Mouse (Mus musculus) stomach, embryonic 14.5 days (tissue): ENCODE measurements around the gene Pabpc5. TPM values are rescaled to one million over a fixed set of nuclear protein-coding genes. Genes with fewer than 3 reads are reported as not detected.

ENCODE experiments used
- ATAC-seq: fragments of 200-750 bp; cut with Nextera tagmentation; 2 replicates; pipeline ENCODE4 v1.8.0; 2017; ENCODE audit warnings: low read depth, moderate TSS enrichment; ENCODE audit not compliant: insufficient number of reproducible peaks, insufficient read depth, low FRiP score
- H3K27ac ChIP-seq: fragments of 300-500 bp; sonication (generic); 2 replicates; pipeline ENCODE4 v1.5.1; 2014; ENCODE audit warnings: mild to moderate bottlenecking, low read length, moderate library complexity, mixed read lengths
- H3K27me3 ChIP-seq: fragments of 300-500 bp; sonication (generic); 2 replicates; pipeline ENCODE4 v1.6.1; 2014; ENCODE audit warnings: low read length, control low read depth, mixed read lengths; ENCODE audit not compliant: control insufficient read depth, insufficient read depth
- H3K36me3 ChIP-seq: fragments of 300-500 bp; sonication (generic); 2 replicates; pipeline ENCODE4 v1.6.1; 2014; ENCODE audit warnings: mild to moderate bottlenecking, control low read depth, low read length, moderate library complexity, mixed read lengths; ENCODE audit not compliant: control insufficient read depth, insufficient read depth
- H3K4me1 ChIP-seq: fragments of 300-500 bp; sonication (generic); 2 replicates; pipeline ENCODE4 v1.6.1; 2014; ENCODE audit warnings: low read length, control low read depth, mixed read lengths; ENCODE audit not compliant: control insufficient read depth, insufficient read depth
- H3K4me2 ChIP-seq: fragments of 300-500 bp; sonication (generic); replicated peaks from 2 replicates; pipeline ENCODE4 v1.6.1; 2014; ENCODE audit warnings: low read depth, low read length, control low read depth
- H3K4me3 ChIP-seq: fragments of 300-500 bp; sonication (generic); 2 replicates; pipeline ENCODE4 v1.5.1; 2014; ENCODE audit warnings: low read depth, low read length, control low read depth
- H3K9ac ChIP-seq: fragments of 300-500 bp; sonication (generic); replicated peaks from 2 replicates; pipeline ENCODE4 v1.6.1; 2014; ENCODE audit warnings: low read depth, mild to moderate bottlenecking, control low read depth, low read length, moderate library complexity, mixed read lengths
- H3K9me3 ChIP-seq: fragments of 300-500 bp; sonication (generic); 2 replicates; pipeline ENCODE4 v1.6.1; 2016; ENCODE audit warnings: low read depth, low read length, control low read depth; ENCODE audit not compliant: control insufficient read depth
- WGBS: fragments of 180-500 bp; shearing (Covaris S2); extraction: QIAGEN DNeasy Blood & Tissue Kit; methylation state at CpG from one replicate; pipeline ENCODE4 v1.1.7; 2014; 5-methylcytosine and 5-hydroxymethylcytosine counted together
- polyA plus RNA-seq: library from polyadenylated mRNA; unstranded; fragments of >200 nt; fragmentation: Nextera tagmentation; extraction: Ambion mirVana; gene quantifications from 2 replicates; pipeline ENCODE4 v1.2.1, GENCODE M21; 2014

Gene Pabpc5
- polyA plus RNA-seq: 0.53 and 0.69 TPM in 2 replicates

GRCm38 (mm10) chrX:119927081-119927571 lies at the start of gene Pabpc5:
TSS of gene Pabpc5 (plus strand) at chrX:119927196.
- Histone ChIP-seq H3K27me3 (no peaks in the 10 kb centered on the region), H3K4me1 (no peaks in the 10 kb centered on the region), H3K9me3 (no peaks in the 10 kb centered on the region), H3K36me3 (no peaks in the 10 kb centered on the region), H3K27ac (no peak within 1 kb of the TSS), H3K4me3 (peak within 1 kb of the TSS; percentile 33), H3K9ac (no peak within 1 kb of the TSS), H3K4me2 (peak within 1 kb of the TSS; percentile 35)
- ATAC-seq: peak; percentile 92
- WGBS: 14% methylated on average over 21 of the region's 21 CpGs

- Histone ChIP-seq H3K9me3 (no peaks in the 10 kb centered on the region), H3K4me1 (no peaks in the 10 kb centered on the region), H3K9ac (no peak overlapping the region), H3K4me2 (no peak overlapping the region), H3K27me3 (no peaks in the 10 kb centered on the region), H3K4me3 (no peak overlapping the region), H3K36me3 (no peaks in the 10 kb centered on the region), H3K27ac (no peak overlapping the region)
- no peak for ATAC-seq
- WGBS: 80% methylated on average over 3 of the region's 3 CpGs
These were observed 39.9 kb upstream of the Pabpc5 start for GRCm38 (mm10) chrX:119886957-119887593.

- Histone ChIP-seq H3K9ac (no peak overlapping the region), H3K9me3 (no peaks in the 10 kb centered on the region), H3K36me3 (no peaks in the 10 kb centered on the region), H3K4me1 (no peaks in the 10 kb centered on the region), H3K27ac (no peak overlapping the region), H3K4me3 (no peak overlapping the region), H3K4me2 (no peak overlapping the region), H3K27me3 (no peaks in the 10 kb centered on the region)
- no peak for ATAC-seq
- WGBS: 71% methylated on average over 6 of the region's 6 CpGs
These were observed 38.6 kb upstream of the Pabpc5 start for GRCm38 (mm10) chrX:119888326-119888920.

GRCm38 (mm10) chrX:119927852-119928251 lies 856 bp downstream of the Pabpc5 start:
- Histone ChIP-seq H3K4me1 (no peaks in the 10 kb centered on the region), H3K4me2 (peak overlapping the region; percentile 35), H3K4me3 (no peak overlapping the region), H3K9me3 (no peaks in the 10 kb centered on the region), H3K9ac (no peak overlapping the region), H3K36me3 (no peaks in the 10 kb centered on the region), H3K27me3 (no peaks in the 10 kb centered on the region), H3K27ac (no peak overlapping the region)
- WGBS: 83% methylated on average over 5 of the region's 5 CpGs
- no peak for ATAC-seq
